Mouse (Mus musculus) MEL (cell line): ENCODE data around the gene Clec3b. TPM values are rescaled to one million over a fixed set of nuclear protein-coding genes. Genes with fewer than 3 reads are reported as not detected.

Experiments used
- DNase-seq: peaks from one replicate; pipeline ENCODE4 v3.0.0; 2011; ENCODE audit warnings: low read depth, low spot score
- H3K27ac ChIP-seq: 2 replicates; pipeline ENCODE4 v1.5.1; 2012; ENCODE audit warnings: low read depth, mild to moderate bottlenecking, control low read depth, low read length, moderate library complexity; ENCODE audit not compliant: control insufficient read depth
- H3K27me3 ChIP-seq, 2 experiments: fragments of 150-350 bp in 1 of 2; sonication (generic) in 1 of 2; 2 replicates each; pipeline ENCODE4 v1.6.1; 2012; ENCODE audit warnings: low read length in 2 of 2, mild to moderate bottlenecking in 2 of 2, improper control_type of control experiment in 1 of 2, moderate library complexity in 1 of 2; ENCODE audit not compliant: insufficient read depth in 2 of 2, control insufficient read depth in 1 of 2
- H3K36me3 ChIP-seq, 2 experiments: 2 replicates each; pipeline ENCODE4 v1.6.1; 2012 to 2014; ENCODE audit warnings: low read length in 2 of 2, improper control_type of control experiment in 1 of 2, inconsistent platforms in 1 of 2, mild to moderate bottlenecking in 1 of 2; ENCODE audit not compliant: insufficient read depth in 2 of 2, control insufficient read depth in 1 of 2
- H3K4me1 ChIP-seq, 2 experiments: fragments of 150-350 bp in 1 of 2; sonication (generic) in 1 of 2; 2 replicates each; pipeline ENCODE4 v1.6.1; 2012; ENCODE audit warnings: low read length in 2 of 2, improper control_type of control experiment in 1 of 2, mild to moderate bottlenecking in 1 of 2; ENCODE audit not compliant: insufficient read depth in 2 of 2, control insufficient read depth in 1 of 2
- H3K4me3 ChIP-seq, 2 experiments: fragments of 150-350 bp in 1 of 2; sonication (generic) in 1 of 2; 2 replicates each; pipeline ENCODE4 v1.5.1; 2012; ENCODE audit warnings: low read depth in 2 of 2, low read length in 2 of 2, mild to moderate bottlenecking in 2 of 2, moderate library complexity in 2 of 2, control low read depth in 1 of 2, improper control_type of control experiment in 1 of 2; ENCODE audit not compliant: control insufficient read depth in 1 of 2, insufficient read depth in 1 of 2
- H3K79me2 ChIP-seq: 2 replicates; pipeline ENCODE4 v1.6.1; 2012; ENCODE audit warnings: mild to moderate bottlenecking, low read length, moderate library complexity; ENCODE audit not compliant: control insufficient read depth, poor library complexity, insufficient read depth
- H3K9ac ChIP-seq: 2 replicates; pipeline ENCODE4 v1.6.1; 2012; ENCODE audit warnings: low read depth, mild to moderate bottlenecking, control low read depth, low read length, moderate library complexity; ENCODE audit not compliant: control insufficient read depth, poor library complexity, severe bottlenecking
- H3K9me3 ChIP-seq: fragments of 150-350 bp; sonication (generic); replicated peaks from 2 replicates; pipeline ENCODE4 v1.6.1; 2012; ENCODE audit warnings: mild to moderate bottlenecking, low read length, improper control_type of control experiment, moderate library complexity; ENCODE audit not compliant: insufficient read depth
- CHD1 ChIP-seq: IDR thresholded peaks from 2 replicates; pipeline ENCODE4 v1.6.1; 2012; ENCODE audit warnings: low read depth, mild to moderate bottlenecking, inconsistent platforms, low read length, improper control_type of control experiment
- E2F4 ChIP-seq: IDR thresholded peaks from 2 replicates; pipeline ENCODE4 v1.6.1; 2011; ENCODE audit warnings: low read depth, low read length, improper control_type of control experiment, borderline replicate concordance
- ELF1 ChIP-seq: IDR thresholded peaks from 2 replicates; pipeline ENCODE4 v1.6.1; 2014; ENCODE audit warnings: low read depth, mild to moderate bottlenecking, inconsistent platforms, low read length, improper control_type of control experiment, moderate library complexity
- ETS1 ChIP-seq: IDR thresholded peaks from 2 replicates; pipeline ENCODE4 v1.6.1; 2012; ENCODE audit warnings: low read depth, mild to moderate bottlenecking, inconsistent platforms, low read length, improper control_type of control experiment, moderate library complexity
- GABPA ChIP-seq: IDR thresholded peaks from 2 replicates; pipeline ENCODE4 v1.6.1; 2012; ENCODE audit warnings: low read depth, mild to moderate bottlenecking, inconsistent platforms, low read length, improper control_type of control experiment, moderate library complexity
- GATA1 ChIP-seq: IDR thresholded peaks from 2 replicates; pipeline ENCODE4 v1.6.1; 2011; ENCODE audit warnings: low read depth, low read length, improper control_type of control experiment
- HCFC1 ChIP-seq: IDR thresholded peaks from 2 replicates; pipeline ENCODE4 v1.6.1; 2012; ENCODE audit warnings: low read depth, mild to moderate bottlenecking, inconsistent platforms, low read length, improper control_type of control experiment, moderate library complexity
- MEF2A ChIP-seq: IDR thresholded peaks from 2 replicates; pipeline ENCODE4 v1.6.1; 2014; ENCODE audit warnings: low read depth, mild to moderate bottlenecking, inconsistent platforms, low read length, improper control_type of control experiment; ENCODE audit not compliant: poor library complexity, insufficient replicate concordance, severe bottlenecking; ENCODE audit errors: extremely low read depth
- MXI1 ChIP-seq: IDR thresholded peaks from 2 replicates; pipeline ENCODE4 v1.6.1; 2011; ENCODE audit warnings: mild to moderate bottlenecking, low read depth, low read length, improper control_type of control experiment
- MYB ChIP-seq: IDR thresholded peaks from 2 replicates; pipeline ENCODE4 v1.6.1; 2011; ENCODE audit warnings: mild to moderate bottlenecking, low read depth, low read length, improper control_type of control experiment
- MYC ChIP-seq: IDR thresholded peaks from 2 replicates; pipeline ENCODE4 v1.6.1; 2011; ENCODE audit warnings: low read depth, mild to moderate bottlenecking, low read length, improper control_type of control experiment, moderate library complexity
- NELFE ChIP-seq: IDR thresholded peaks from 2 replicates; pipeline ENCODE4 v1.6.1; 2011; ENCODE audit warnings: low read depth, low read length, improper control_type of control experiment
- NRF1 ChIP-seq: IDR thresholded peaks from 2 replicates; pipeline ENCODE4 v1.6.1; 2014; ENCODE audit warnings: low read depth, mild to moderate bottlenecking, inconsistent platforms, low read length, improper control_type of control experiment, moderate library complexity; ENCODE audit not compliant: poor library complexity, insufficient read depth, severe bottlenecking
- RCOR1 ChIP-seq: IDR thresholded peaks from 2 replicates; pipeline ENCODE4 v1.6.1; 2012; ENCODE audit warnings: low read depth, mild to moderate bottlenecking, inconsistent platforms, low read length, improper control_type of control experiment
- SIN3A ChIP-seq: IDR thresholded peaks from 2 replicates; pipeline ENCODE4 v1.6.1; 2012; ENCODE audit warnings: low read length, improper control_type of control experiment, inconsistent platforms
- TAL1 ChIP-seq: IDR thresholded peaks from 2 replicates; pipeline ENCODE4 v1.6.1; 2012; ENCODE audit warnings: mild to moderate bottlenecking, inconsistent platforms, low read length, moderate library complexity, mixed read lengths
- TBP ChIP-seq: IDR thresholded peaks from 2 replicates; pipeline ENCODE4 v1.8.0; 2011; ENCODE audit warnings: low read depth, low read length, improper control_type of control experiment
- UBTF ChIP-seq: IDR thresholded peaks from 2 replicates; pipeline ENCODE4 v1.6.1; 2012; ENCODE audit warnings: low read depth, mild to moderate bottlenecking, inconsistent platforms, low read length, improper control_type of control experiment, moderate library complexity, borderline replicate concordance; ENCODE audit not compliant: insufficient read depth
- ZC3H11A ChIP-seq: IDR thresholded peaks from 2 replicates; pipeline ENCODE4 v1.6.1; 2012; ENCODE audit warnings: low read depth, mild to moderate bottlenecking, inconsistent platforms, low read length, improper control_type of control experiment
- polyA plus RNA-seq, 2 experiments: library from polyadenylated mRNA; stranded (reverse) in 1 of 2; unstranded in 1 of 2; fragments of >175 nt in 1 of 2; fragments of >200 nt in 1 of 2; gene quantifications; 2 replicates each; pipeline versions ENCODE4 v1.2.1 to v1.2.4; 2012; ENCODE audit warnings: low replicate concordance in 2 of 2, low read depth in 1 of 2; ENCODE audit not compliant: insufficient read length in 2 of 2, insufficient read depth in 1 of 2, missing spikeins in 1 of 2
- total RNA-seq: library from RNA; depleted of rRNA; stranded (reverse); fragments of 300-350 nt; gene quantifications from 2 replicates; pipeline ENCODE4 v1.2.3, GENCODE M21; 2012

The Clec3b gene
- total and polyA plus RNA-seq, 3 experiments: 0.24 TPM; not detected in 2

DNA sequence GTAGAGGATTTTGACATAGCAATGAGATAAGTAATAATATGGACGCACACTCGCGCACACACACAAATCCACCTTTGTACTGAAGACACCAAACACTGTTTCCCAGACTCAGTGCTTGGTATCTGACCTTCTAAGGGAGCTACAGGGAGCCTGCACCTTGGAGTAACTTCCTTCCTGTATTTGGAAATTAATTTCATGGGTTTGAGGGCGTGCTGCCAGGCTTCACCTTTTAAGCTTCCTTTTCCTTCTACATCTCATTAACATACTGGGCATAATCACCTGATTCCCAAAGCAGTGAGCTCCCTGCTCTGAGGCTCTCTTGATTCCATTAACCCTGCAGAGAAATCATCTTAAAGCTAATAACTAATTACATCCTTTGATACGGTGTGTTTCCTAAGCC, 35.4 kb downstream of the Clec3b start:
- Histone ChIP-seq H3K9me3 (no peaks in the 10 kb centered on the region), H3K9ac (no peak overlapping the region), H3K4me3 (no peak overlapping the region), H3K27me3 (no peaks in the 10 kb centered on the region), H3K27ac (no peak overlapping the region), H3K36me3 (no peaks in the 10 kb centered on the region), H3K4me1 (no peaks in the 10 kb centered on the region), H3K79me2 (no peaks in the 10 kb centered on the region)
- no peak for DNase-seq
- TF ChIP-seq RCOR1: no peak
- TF ChIP-seq ZC3H11A: no peak
- TF ChIP-seq NRF1: no peak
- TF ChIP-seq MXI1: no peak

DNA sequence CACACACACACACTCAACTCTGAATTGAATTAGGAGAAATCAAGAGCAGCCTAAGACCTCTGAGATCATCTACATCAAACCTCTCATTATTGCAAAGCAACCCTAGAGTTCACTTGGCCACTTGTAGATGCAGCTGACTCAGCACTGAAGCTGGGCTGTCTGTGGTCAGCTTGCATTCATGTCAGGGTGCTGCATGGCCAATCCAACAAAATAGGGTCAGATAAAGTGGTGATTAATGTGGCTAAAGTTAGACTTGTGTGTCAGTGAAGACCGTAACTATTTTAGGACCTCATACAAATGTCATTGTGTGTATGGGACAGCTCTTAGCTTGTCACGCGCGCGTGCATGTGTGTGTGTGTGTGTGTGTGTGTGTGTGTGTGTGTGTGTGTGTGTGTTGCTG, 36.8 kb downstream of the Clec3b start:
- Histone ChIP-seq H3K9ac (no peak overlapping the region), H3K27me3 (no peaks in the 10 kb centered on the region), H3K9me3 (no peaks in the 10 kb centered on the region), H3K27ac (no peak overlapping the region)
- no peak for DNase-seq
- no peak for TF ChIP-seq E2F4
- no peak for TF ChIP-seq ELF1
- TF ChIP-seq GATA1: no peak
- TF ChIP-seq HCFC1: no peak
- TF ChIP-seq NELFE: no peak
- TF ChIP-seq UBTF: no peak
- TF ChIP-seq ETS1: no peak
- no peak for TF ChIP-seq SIN3A
- no peak for TF ChIP-seq TBP
- no peak for TF ChIP-seq GABPA
- TF ChIP-seq MYC: no peak
- no peak for TF ChIP-seq MEF2A
- TF ChIP-seq MYB: no peak
- TF ChIP-seq CHD1: no peak
- no peak for TF ChIP-seq NRF1
- no peak for TF ChIP-seq TAL1
- TF ChIP-seq, all 39 proteins: peak for 0
- Histone ChIP-seq H3K36me3 (no peaks in the 10 kb centered on the region), H3K4me1 (no peaks in the 10 kb centered on the region), H3K79me2 (no peaks in the 10 kb centered on the region), H3K4me3 (no peak overlapping the region)
